Mouse (Mus musculus) liver, embryonic 16.5 days (tissue): ENCODE data around the gene Zfp706. TPM values are rescaled to one million over a fixed set of nuclear protein-coding genes. Genes with fewer than 3 reads are reported as not detected.
A peak's percentile ranks its signal among the peaks of the same experiment; 100 is the strongest.

Source experiments
- ATAC-seq: fragments of 200-750 bp; cut with Nextera tagmentation; 2 replicates; pipeline ENCODE4 v1.8.0; 2017; ENCODE audit warnings: low read depth, mild to moderate bottlenecking, moderate number of reproducible peaks, moderate library complexity
- H3K27ac ChIP-seq: fragments of 300-500 bp; sonication (generic); 2 replicates; pipeline ENCODE4 v1.5.1; 2014; ENCODE audit warnings: mild to moderate bottlenecking, low read length
- H3K27me3 ChIP-seq: fragments of 300-500 bp; sonication (generic); 2 replicates; pipeline ENCODE4 v1.6.1; 2014; ENCODE audit warnings: low read depth, low read length, mixed read lengths; ENCODE audit not compliant: control insufficient read depth, insufficient read depth
- H3K36me3 ChIP-seq: fragments of 300-500 bp; sonication (generic); 2 replicates; pipeline ENCODE4 v1.6.1; 2014; ENCODE audit warnings: mild to moderate bottlenecking; ENCODE audit not compliant: control insufficient read depth, insufficient read depth
- H3K4me1 ChIP-seq: fragments of 300-500 bp; sonication (generic); 2 replicates; pipeline ENCODE4 v1.6.1; 2014; ENCODE audit warnings: low read depth, low read length, mixed read lengths; ENCODE audit not compliant: control insufficient read depth
- H3K4me2 ChIP-seq: fragments of 300-500 bp; sonication (generic); 2 replicates; pipeline ENCODE4 v1.6.1; 2014; ENCODE audit warnings: low read depth, low read length, mixed read lengths
- H3K4me3 ChIP-seq: fragments of 300-500 bp; sonication (generic); 2 replicates; pipeline ENCODE4 v1.5.1; 2014; ENCODE audit warnings: low read depth, mild to moderate bottlenecking, low read length
- H3K9ac ChIP-seq: fragments of 300-500 bp; sonication (generic); 2 replicates; pipeline ENCODE4 v1.6.1; 2014; ENCODE audit warnings: low read depth, low read length
- H3K9me3 ChIP-seq: fragments of 300-500 bp; sonication (generic); replicated peaks from 2 replicates; pipeline ENCODE4 v1.6.1; 2016; ENCODE audit warnings: low read length; ENCODE audit not compliant: control insufficient read depth
- WGBS: fragments of 180-500 bp; shearing (Covaris S2); extraction: QIAGEN DNeasy Blood & Tissue Kit; methylation state at CpG from one replicate; pipeline ENCODE4 v1.1.7; 2014; ENCODE audit not compliant: insufficient replicate concordance; 5-methylcytosine and 5-hydroxymethylcytosine counted together
- polyA plus RNA-seq: library from polyadenylated mRNA; unstranded; fragments of >200 nt; fragmentation: Nextera tagmentation; extraction: Ambion mirVana; gene quantifications from 2 replicates; pipeline ENCODE4 v1.2.1, GENCODE M21; 2015

Zfp706 gene
- polyA plus RNA-seq, 1 experiment from 2014 or later: 151 TPM

DNA sequence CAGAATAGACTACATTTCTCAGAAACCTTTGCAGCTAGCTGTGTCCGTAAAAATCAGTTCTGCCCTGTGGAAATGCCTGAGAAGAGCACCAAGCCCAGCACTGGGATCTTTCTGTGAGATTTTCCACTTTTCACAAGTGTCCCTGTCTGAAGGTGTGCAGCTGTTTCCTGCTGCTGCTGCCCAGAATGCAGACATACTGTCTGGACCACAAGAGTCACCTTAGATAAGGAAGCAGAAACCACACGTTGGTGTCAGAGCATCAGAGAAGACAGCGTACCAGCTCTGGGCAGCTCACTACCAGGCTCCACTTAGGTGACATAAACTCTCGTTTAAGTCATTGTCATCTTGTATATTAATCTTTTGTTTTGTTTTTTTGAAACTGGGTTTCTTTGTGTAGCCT is 41.8 kb downstream of the Zfp706 start:
- no peak for ATAC-seq

DNA sequence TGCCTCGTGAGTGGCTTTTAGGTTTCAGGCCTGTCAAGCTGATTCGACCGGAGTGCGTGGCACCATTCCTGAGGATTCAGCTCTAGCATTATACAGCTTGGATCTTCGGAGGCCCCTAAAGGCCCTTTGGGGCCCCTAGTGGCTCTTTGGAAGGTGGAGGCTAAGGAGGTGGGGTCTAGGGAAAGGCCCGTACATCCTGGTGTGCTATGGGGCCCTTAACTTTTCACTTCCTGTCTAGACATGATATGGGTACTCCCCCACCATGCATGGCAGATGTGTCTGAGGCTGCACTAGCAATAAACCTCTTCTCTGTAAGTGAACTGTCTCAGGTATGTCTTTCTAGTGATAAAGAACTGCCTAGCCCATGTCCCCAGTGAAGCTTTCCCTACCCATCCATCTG is 44.6 kb downstream of the Zfp706 start:
- H3K27me3 ChIP-seq: peaks cover 2% of the 10 kb centered on the region; the same call in 1 of the 2 replicates
- H3K9ac ChIP-seq: no peak overlapping the region
- no peak overlapping the region for H3K27ac ChIP-seq
- H3K4me1 ChIP-seq: peaks cover 7% of the 10 kb centered on the region
- H3K4me3 ChIP-seq: no peak overlapping the region
- H3K4me2 ChIP-seq: no peak overlapping the region
- no peaks in the 10 kb centered on the region for H3K9me3 ChIP-seq
- no peaks in the 10 kb centered on the region for H3K36me3 ChIP-seq
- ATAC-seq: no peak
- WGBS: 75% methylated on average over 6 of the region's 6 CpGs

More for the DNA sequence above, 41.8 kb downstream of the Zfp706 start:
- Histone ChIP-seq H3K27ac (no peak overlapping the region), H3K27me3 (peaks cover 2% of the 10 kb centered on the region; the same call in 1 of the 2 replicates), H3K4me2 (no peak overlapping the region), H3K36me3 (no peaks in the 10 kb centered on the region), H3K9ac (no peak overlapping the region), H3K4me1 (no peaks in the 10 kb centered on the region; the same call in 1 of the 2 replicates), H3K9me3 (no peaks in the 10 kb centered on the region), H3K4me3 (no peak overlapping the region)
- WGBS: 34% methylated on average over 4 of the region's 4 CpGs

DNA sequence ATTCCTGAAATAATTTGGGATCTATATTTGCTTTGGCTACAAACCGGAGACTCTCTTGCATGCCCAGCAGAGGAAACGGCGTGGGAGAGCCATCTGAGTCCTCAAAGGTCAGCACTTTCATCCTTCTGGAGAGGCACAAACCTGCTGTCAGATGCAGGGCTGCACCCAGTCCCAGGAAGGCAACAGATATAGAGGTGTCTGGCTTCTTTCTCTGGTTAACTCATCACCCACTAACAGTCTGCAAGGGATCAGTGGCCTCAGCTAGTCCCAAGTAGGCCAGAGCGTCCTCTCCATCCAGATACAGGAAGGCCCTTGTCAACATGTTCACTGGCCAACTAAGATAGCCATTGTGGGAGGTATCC is 46.7 kb downstream of the Zfp706 start:
- Histone ChIP-seq H3K4me2 (no peak overlapping the region), H3K4me1 (peaks cover 7% of the 10 kb centered on the region), H3K4me3 (no peak overlapping the region), H3K36me3 (no peaks in the 10 kb centered on the region), H3K9ac (no peak overlapping the region), H3K27ac (no peak overlapping the region), H3K27me3 (no peaks in the 10 kb centered on the region), H3K9me3 (no peaks in the 10 kb centered on the region)
- ATAC-seq: no peak
- 72% methylated on average over 4 of the region's 4 CpGs for WGBS

DNA sequence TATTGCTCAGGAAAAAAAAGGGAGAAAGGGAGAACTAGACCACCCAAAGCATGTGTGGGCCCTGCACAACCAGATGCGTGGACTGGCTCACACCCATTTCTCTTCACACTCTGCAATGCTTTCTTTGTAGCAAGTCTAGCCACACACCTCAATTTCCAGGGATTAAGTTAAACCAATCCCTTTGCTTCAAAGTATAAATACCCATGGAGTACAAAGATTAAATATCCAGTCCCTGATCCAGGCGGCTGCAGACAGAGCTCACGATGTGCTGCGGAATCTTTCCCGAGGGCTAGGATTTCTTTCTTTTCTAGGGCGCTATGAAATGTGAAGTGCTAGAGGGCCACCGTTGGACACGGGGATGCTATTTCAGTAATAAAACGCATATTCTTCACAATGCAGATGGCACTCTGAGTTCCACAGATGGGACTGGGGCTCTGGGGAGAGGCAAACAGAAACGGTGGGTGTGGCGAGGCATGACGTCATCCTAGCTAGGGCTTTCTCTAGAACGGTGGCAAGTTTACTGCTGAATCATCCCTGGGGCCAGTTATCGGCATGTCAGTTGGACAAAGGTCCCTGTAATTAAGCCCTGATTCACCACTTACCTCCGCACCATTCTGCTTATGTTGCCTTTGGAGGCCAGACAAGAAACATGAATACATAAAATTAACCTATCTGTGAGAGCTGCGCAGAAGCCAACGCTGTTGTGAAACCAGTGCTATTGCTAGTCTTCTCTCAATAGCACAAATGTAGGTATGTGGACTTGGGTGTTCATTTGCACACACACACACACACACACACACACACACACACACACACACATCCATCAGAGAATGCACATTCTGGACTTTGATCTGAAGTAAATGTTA is 47.3 kb downstream of the Zfp706 start:
- H3K9me3 ChIP-seq: no peaks in the 10 kb centered on the region
- no peak overlapping the region for H3K27ac ChIP-seq
- no peak overlapping the region for H3K4me2 ChIP-seq
- no peak overlapping the region for H3K9ac ChIP-seq
- peaks cover 7% of the 10 kb centered on the region for H3K4me1 ChIP-seq
- WGBS: 49% methylated on average over 17 of the region's 17 CpGs
- ATAC-seq: peak; percentile 64
- H3K27me3 ChIP-seq: no peaks in the 10 kb centered on the region
- H3K4me3 ChIP-seq: no peak overlapping the region
- no peaks in the 10 kb centered on the region for H3K36me3 ChIP-seq

DNA sequence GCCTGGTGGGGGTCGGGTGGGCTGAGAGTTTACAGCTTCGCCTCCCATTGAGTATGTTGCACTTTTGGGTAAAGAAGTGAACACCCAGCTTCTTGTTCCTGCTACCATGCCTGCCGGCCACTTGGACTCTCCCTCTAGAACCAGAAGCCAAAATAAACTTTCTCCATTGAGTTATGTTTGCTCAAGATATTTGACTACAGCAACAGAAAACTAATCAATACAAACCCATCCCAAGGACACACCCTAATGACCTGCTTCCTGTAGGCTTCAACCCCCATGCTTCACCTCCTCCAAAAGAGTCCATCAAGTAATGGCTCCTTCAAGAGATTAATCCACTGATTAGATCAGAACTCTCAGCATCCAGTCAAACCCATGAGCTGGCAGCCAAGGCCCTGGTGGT is 51.4 kb downstream of the Zfp706 start:
- Histone ChIP-seq H3K27ac (no peak overlapping the region), H3K9ac (no peak overlapping the region), H3K4me1 (peaks cover 7% of the 10 kb centered on the region), H3K36me3 (no peaks in the 10 kb centered on the region), H3K4me3 (no peak overlapping the region), H3K4me2 (no peak overlapping the region), H3K27me3 (peaks cover 4% of the 10 kb centered on the region), H3K9me3 (no peaks in the 10 kb centered on the region)
- 59% methylated on average over 3 of the region's 3 CpGs for WGBS
- no peak for ATAC-seq

DNA sequence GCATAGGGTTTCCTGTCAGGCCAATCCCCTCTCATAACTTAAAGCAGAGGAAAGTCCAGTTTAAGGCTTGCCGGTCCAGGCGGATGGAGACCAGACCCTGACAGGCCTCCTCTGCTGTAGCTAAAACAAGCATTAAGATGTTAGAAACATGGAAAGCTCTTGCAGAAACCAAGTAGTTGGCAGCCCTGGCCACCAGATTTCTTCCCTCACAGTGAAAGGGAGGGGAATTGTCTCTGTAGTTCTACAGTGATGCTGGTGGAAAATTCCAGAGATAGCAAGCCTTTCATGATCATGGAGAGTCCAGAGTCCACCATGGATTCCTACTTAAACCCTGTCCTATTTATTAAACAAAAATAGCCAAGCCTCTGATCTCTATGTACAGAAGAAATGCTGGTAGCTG is 57.3 kb downstream of the Zfp706 start:
- Histone ChIP-seq H3K27ac (no peak overlapping the region), H3K27me3 (peaks cover 4% of the 10 kb centered on the region), H3K9ac (no peak overlapping the region), H3K4me2 (no peak overlapping the region), H3K36me3 (no peaks in the 10 kb centered on the region), H3K4me1 (no peaks in the 10 kb centered on the region), H3K9me3 (no peaks in the 10 kb centered on the region), H3K4me3 (no peak overlapping the region)
- no peak for ATAC-seq
- WGBS: 73% methylated on average over 2 of the region's 2 CpGs

DNA sequence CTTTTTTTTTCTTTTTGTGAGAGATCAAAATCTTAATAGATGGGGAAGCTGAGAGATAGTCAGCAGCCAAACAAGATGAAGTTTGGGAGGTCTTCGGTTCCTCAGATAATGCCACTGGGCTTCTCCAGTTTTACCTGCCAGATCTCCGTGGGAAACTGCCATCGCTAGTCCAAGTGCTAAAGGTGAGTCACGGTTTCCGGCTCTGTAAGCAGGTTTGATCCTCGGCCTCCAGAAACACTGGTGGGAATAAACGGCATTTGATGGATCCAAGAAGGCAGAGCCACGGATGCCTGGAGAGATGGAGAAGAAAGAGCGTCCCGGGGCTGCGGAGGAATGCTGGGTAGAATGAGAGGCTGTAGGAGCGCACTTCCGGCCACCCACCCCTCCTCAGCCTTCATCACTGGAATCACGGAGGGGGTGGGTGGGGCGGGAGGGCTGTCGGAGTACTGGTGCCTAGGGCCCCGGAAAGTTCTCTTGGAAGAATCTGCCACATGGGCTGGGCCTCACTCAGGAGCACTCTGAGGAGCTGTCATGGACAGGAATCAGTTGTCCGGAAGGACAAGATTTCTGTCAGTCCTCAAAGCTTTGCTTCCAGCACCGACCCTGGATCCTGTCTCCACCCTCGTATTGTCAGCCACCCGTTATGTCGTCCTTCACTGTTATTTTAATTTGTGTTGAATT is 58.6 kb downstream of the Zfp706 start:
- no peak overlapping the region for H3K27ac ChIP-seq
- H3K9ac ChIP-seq: no peak overlapping the region
- no peaks in the 10 kb centered on the region for H3K36me3 ChIP-seq
- no peak overlapping the region for H3K4me2 ChIP-seq
- H3K4me3 ChIP-seq: no peak overlapping the region
- no peaks in the 10 kb centered on the region for H3K9me3 ChIP-seq
- no peak for ATAC-seq
- no peaks in the 10 kb centered on the region for H3K27me3 ChIP-seq
- no peaks in the 10 kb centered on the region for H3K4me1 ChIP-seq
- 78% methylated on average over 22 of the region's 22 CpGs for WGBS
